Mouse (Mus musculus): ENCODE measurements at regions not wholly inside any gene's neighbourhood (a gene's known extent, or its start where the extent isn't known, plus 50 kb on each side); places are given as distances from the start of the nearest gene placed in this dataset.

- TF ChIP-seq POLR2A (IDR thresholded peaks at IDR 0.05; ENCODE audit: control insufficient read depth in 1 of 2, insufficient read depth in 1 of 2, low read depth in 1 of 2, low read length in 2 of 2, poor library complexity in 1 of 2) (no peak), CTCF (IDR thresholded peaks at IDR 0.05 in 2 of 3, conservative IDR thresholded peaks at IDR 0.05 in 1 of 3; ENCODE audit: control insufficient read depth in 1 of 3, insufficient read depth in 1 of 3, low read depth in 2 of 3, low read length in 3 of 3, poor library complexity in 1 of 3, severe bottlenecking in 1 of 3) (no peak), NELFE (IDR thresholded peaks at IDR 0.05; ENCODE audit: low read depth, low read length) (no peak), BHLHE40 (IDR thresholded peaks at IDR 0.05; ENCODE audit: borderline replicate concordance, low read depth, low read length) (no peak), ZMIZ1 (IDR thresholded peaks at IDR 0.05; ENCODE audit: low read depth, low read length) (no peak), USF1 (IDR thresholded peaks at IDR 0.05; ENCODE audit: low read depth, low read length) (no peak), ZNF384 (IDR thresholded peaks at IDR 0.05; ENCODE audit: low read depth, low read length) (no peak), EP300 (IDR thresholded peaks at IDR 0.05; ENCODE audit: low read depth in 1 of 2, low read length in 2 of 2) (no peak), POLR2AphosphoS5 (IDR thresholded peaks at IDR 0.05; ENCODE audit: borderline replicate concordance, low read depth, low read length) (no peak), MAZ (IDR thresholded peaks at IDR 0.05; ENCODE audit: low read depth, low read length) (no peak)
Observed at GRCm38 (mm10) chr12:8854401-8854800, 67.1 kb upstream of the Laptm4a start.

All from MEL (cell line).